Mouse (Mus musculus): Measurements from ENCODE around the gene Mpi. TPM values are rescaled to one million over a fixed set of nuclear protein-coding genes. Genes with fewer than 3 reads are reported as not detected.

The Mpi gene
- total RNA-seq, 2 experiments from 2014 or later, result 129 to 131 TPM

- DNase-seq, result no peak
- intact Hi-C loops (cut with DNase I), result no loop called here
These were observed 57.6 kb downstream of the Mpi start for GRCm38 (mm10) chr9:57494970-57495369.

Other genes starting within 250 kb of the Mpi start
- gene Ppcdc, start 112.6 kb downstream of the Mpi start, total RNA-seq (2021), result 1 to 10 TPM; 5.7 to 9.5 TPM
- gene Scamp5, start 84.7 kb downstream of the Mpi start, total RNA-seq (2021), result 1 to 10 TPM; 9.5 to 9.6 TPM
- 1 to 10 TPM; 3.4 to 5.7 TPM for gene Rpp25, start 48.7 kb downstream of the Mpi start, total RNA-seq (2021)
- 1,000 to 10,000 TPM; 2,186 to 2,217 TPM for gene Cox5a, start 31.5 kb downstream of the Mpi start, total RNA-seq (2021)
- gene Fam219b, start 15.2 kb downstream of the Mpi start, total RNA-seq (2021), result 1 to 10 TPM; 8.0 to 9.1 TPM
- 10 to 100 TPM; 34.3 to 35.4 TPM for gene Scamp2, start 8.2 kb upstream of the Mpi start, total RNA-seq (2021)
- gene Ulk3, start 36.7 kb upstream of the Mpi start, total RNA-seq (2021), result 10 to 100 TPM in 1 of 2 experiments, 1 to 10 TPM in 1; 8.3 to 10.1 TPM
- gene Cplx3, start 53.5 kb upstream of the Mpi start, total RNA-seq (2021), result not detected
- gene Lman1l, start 68.0 kb upstream of the Mpi start, total RNA-seq (2021), result not detected
- 10 to 100 TPM; 35.9 to 44.5 TPM for gene Csk, start 100.9 kb upstream of the Mpi start, total RNA-seq (2021)
- gene Cyp1a2, start 130.9 kb upstream of the Mpi start, total RNA-seq (2021), result not detected
- not detected for gene Cyp1a1, start 135.2 kb upstream of the Mpi start, total RNA-seq (2021)
- 10 to 100 TPM in 1 of 2 experiments, 1 to 10 TPM in 1; 8.2 to 10.3 TPM for gene Edc3, start 155.8 kb upstream of the Mpi start, total RNA-seq (2021)
- gene Clk3, start 213.1 kb upstream of the Mpi start, total RNA-seq (2021), result 10 to 100 TPM; 35.2 to 37.9 TPM

Measured in heart, postnatal 10 days (tissue).